Comparison of ENCODE assay signal across 27 mouse cellular contexts in genomic region chrX:169552851-169553250, GRCm38 (mm10).
DNase-seq lines count a peak whose midpoint lies in the region; ATAC-seq and TF ChIP-seq lines count a peak whose summit lies in the region.
"Had no signal": no experiment of that assay in that cellular context is flagged by ENCODE, and none has a peak within 500 bp of the region (broad histone marks: within the 10 kb centered on the region; RNA-seq: fewer than 3 reads in every experiment).

No protein-coding gene starts in this region.

- no peak for TF ChIP-seq CTCF in lung, postnatal 0 days (IDR thresholded peaks at IDR 0.05)
- no peak for TF ChIP-seq CTCF in stomach, postnatal 0 days (IDR thresholded peaks at IDR 0.05; ENCODE audit: low read depth)

- TF ChIP-seq EP300 in lung, postnatal 0 days (IDR thresholded peaks at IDR 0.05), result no peak
- no peak for TF ChIP-seq EP300 in stomach, postnatal 0 days (optimal IDR thresholded peaks at IDR 0.05)

- H3K4me1 ChIP-seq in lung, embryonic 15.5 days, result no peaks in the 10 kb centered on the region
- H3K4me1 ChIP-seq in lung, postnatal 0 days (ENCODE audit: insufficient read depth, low read depth, low read length), result no peaks in the 10 kb centered on the region
- no peaks in the 10 kb centered on the region for H3K4me1 ChIP-seq in stomach, embryonic 14.5 days (ENCODE audit: control insufficient read depth, insufficient read depth, low read length)
- no peaks in the 10 kb centered on the region for H3K4me1 ChIP-seq in stomach, postnatal 0 days (replicated peaks; ENCODE audit: control insufficient read depth, insufficient read depth)
- no peaks in the 10 kb centered on the region for H3K4me1 ChIP-seq in forebrain, embryonic 13.5 days
- H3K4me1 ChIP-seq: embryonic facial prominence, embryonic 15.5 days; forebrain, embryonic 15.5 days; heart, embryonic 10.5 days; heart, embryonic 13.5 days had no signal

- no peak overlapping the region for H3K9ac ChIP-seq in lung, embryonic 15.5 days
- H3K9ac ChIP-seq in lung, postnatal 0 days (replicated peaks; ENCODE audit: low read depth), result no peak overlapping the region
- no peak overlapping the region for H3K9ac ChIP-seq in stomach, embryonic 14.5 days (replicated peaks; ENCODE audit: low read depth, low read length)
- no peak overlapping the region for H3K9ac ChIP-seq in stomach, postnatal 0 days (ENCODE audit: low read length)
- no peak overlapping the region for H3K9ac ChIP-seq in forebrain, embryonic 13.5 days
- H3K9ac ChIP-seq: embryonic facial prominence, embryonic 15.5 days; forebrain, embryonic 15.5 days; heart, embryonic 13.5 days; hindbrain, embryonic 14.5 days had no signal

- peak; percentile 2 to 4 for DNase-seq in frontal cortex, adult 2 months (ENCODE audit: extremely low spot score in 1 of 2, low spot score in 1 of 2)
- DNase-seq in frontal cortex, postnatal 14 days (ENCODE audit: low spot score in 2 of 2), result no peak
- no peak for DNase-seq in lung, postnatal 0 days (ENCODE audit: low spot score)
- no peak for DNase-seq in stomach, postnatal 0 days (ENCODE audit: low spot score)
- peak; percentile 23 for DNase-seq in telencephalon, adult 2 months (ENCODE audit: low read depth, low spot score)
- DNase-seq: adrenal gland, adult 2 months; adrenal gland, postnatal 14 days; cerebellum, adult 11-12 months; cerebellum, adult 8-10 months; cerebellum, postnatal 10 days; cerebellum, postnatal 36 days; embryo, embryonic 11 days; gastrocnemius, postnatal 10 days; gastrocnemius, postnatal 36 days; heart, adult 2 months; heart, postnatal 14 days; heart, postnatal 4 days had no signal

- H3K27me3 ChIP-seq in lung, embryonic 15.5 days, result no peaks in the 10 kb centered on the region; the same call in 1 of the 2 replicates
- no peaks in the 10 kb centered on the region for H3K27me3 ChIP-seq in lung, postnatal 0 days (replicated peaks; ENCODE audit: insufficient read depth, low read length)
- H3K27me3 ChIP-seq in stomach, embryonic 14.5 days (ENCODE audit: control insufficient read depth, insufficient read depth, low read length), result no peaks in the 10 kb centered on the region
- no peaks in the 10 kb centered on the region for H3K27me3 ChIP-seq in stomach, postnatal 0 days (ENCODE audit: control insufficient read depth, insufficient read depth, low read length)
- H3K27me3 ChIP-seq in forebrain, embryonic 13.5 days, result no peaks in the 10 kb centered on the region
- H3K27me3 ChIP-seq: embryonic facial prominence, embryonic 15.5 days; forebrain, embryonic 15.5 days; heart, embryonic 13.5 days had no signal

- no peak overlapping the region for H3K4me2 ChIP-seq in lung, embryonic 15.5 days
- H3K4me2 ChIP-seq in lung, postnatal 0 days (replicated peaks; ENCODE audit: low read depth, low read length), result no peak overlapping the region
- H3K4me2 ChIP-seq in stomach, embryonic 14.5 days (replicated peaks; ENCODE audit: low read depth, low read length), result no peak overlapping the region
- H3K4me2 ChIP-seq in stomach, postnatal 0 days (replicated peaks; ENCODE audit: low read depth), result no peak overlapping the region
- no peak overlapping the region for H3K4me2 ChIP-seq in forebrain, embryonic 13.5 days
- H3K4me2 ChIP-seq: embryonic facial prominence, embryonic 15.5 days; forebrain, embryonic 15.5 days; heart, embryonic 13.5 days; hindbrain, embryonic 14.5 days had no signal

- H3K36me3 ChIP-seq in lung, embryonic 15.5 days, result no peaks in the 10 kb centered on the region
- no peaks in the 10 kb centered on the region for H3K36me3 ChIP-seq in lung, postnatal 0 days (ENCODE audit: insufficient read depth, low read length)
- H3K36me3 ChIP-seq in stomach, embryonic 14.5 days (ENCODE audit: control insufficient read depth, insufficient read depth, low read length), result no peaks in the 10 kb centered on the region
- no peaks in the 10 kb centered on the region for H3K36me3 ChIP-seq in stomach, postnatal 0 days (ENCODE audit: control insufficient read depth, insufficient read depth, low read length)
- no peaks in the 10 kb centered on the region for H3K36me3 ChIP-seq in forebrain, embryonic 13.5 days (ENCODE audit: poor library complexity, severe bottlenecking)
- H3K36me3 ChIP-seq: embryonic facial prominence, embryonic 15.5 days; forebrain, embryonic 15.5 days; heart, embryonic 10.5 days; heart, embryonic 13.5 days had no signal

- ATAC-seq in lung, embryonic 15.5 days (ENCODE audit: borderline replicate concordance, extremely low read depth, low FRiP score, low TSS enrichment), result peak; percentile 49; the same call in 1 of the 2 replicates
- ATAC-seq in lung, postnatal 0 days, result no peak
- ATAC-seq in stomach, embryonic 14.5 days (ENCODE audit: insufficient number of reproducible peaks, insufficient read depth, low FRiP score, low read depth), result no peak
- no peak for ATAC-seq in stomach, postnatal 0 days (ENCODE audit: low FRiP score, low TSS enrichment)
- ATAC-seq in forebrain, embryonic 13.5 days, result no peak
- ATAC-seq: CD4-positive, CD25-positive, alpha-beta regulatory T cell, adult 4 months; forebrain, embryonic 15.5 days; hindbrain, postnatal 0 days had no signal

- no peak overlapping the region for H3K4me3 ChIP-seq in lung, embryonic 15.5 days
- H3K4me3 ChIP-seq in lung, postnatal 0 days (ENCODE audit: low read depth, low read length), result no peak overlapping the region
- no peak overlapping the region for H3K4me3 ChIP-seq in stomach, embryonic 14.5 days (ENCODE audit: low read depth, low read length)
- no peak overlapping the region for H3K4me3 ChIP-seq in stomach, postnatal 0 days (ENCODE audit: low read depth, low read length)
- no peak overlapping the region for H3K4me3 ChIP-seq in forebrain, embryonic 13.5 days
- H3K4me3 ChIP-seq: embryonic facial prominence, embryonic 15.5 days; forebrain, embryonic 15.5 days; heart, adult 2 months; heart, embryonic 10.5 days; heart, embryonic 13.5 days had no signal

- H3K9me3 ChIP-seq in lung, embryonic 15.5 days, result no peaks in the 10 kb centered on the region
- no peaks in the 10 kb centered on the region for H3K9me3 ChIP-seq in lung, postnatal 0 days (ENCODE audit: low read length)
- no peaks in the 10 kb centered on the region for H3K9me3 ChIP-seq in stomach, embryonic 14.5 days (ENCODE audit: control insufficient read depth, low read depth, low read length)
- no peaks in the 10 kb centered on the region for H3K9me3 ChIP-seq in stomach, postnatal 0 days (ENCODE audit: control insufficient read depth, low read length)
- H3K9me3 ChIP-seq in forebrain, embryonic 13.5 days (replicated peaks), result no peaks in the 10 kb centered on the region
- H3K9me3 ChIP-seq: embryonic facial prominence, embryonic 15.5 days; forebrain, embryonic 15.5 days; heart, embryonic 10.5 days; heart, embryonic 13.5 days had no signal

- WGBS in lung, embryonic 15.5 days, result 56% methylated on average over 1 of the region's 1 CpGs
- WGBS in lung, postnatal 0 days, result 36% methylated on average over 1 of the region's 1 CpGs
- WGBS in stomach, embryonic 14.5 days, result 57% methylated on average over 1 of the region's 1 CpGs
- WGBS in stomach, postnatal 0 days, result 57% methylated on average over 1 of the region's 1 CpGs
- WGBS in forebrain, embryonic 13.5 days, result 52% methylated on average over 1 of the region's 1 CpGs

- H3K27ac ChIP-seq in lung, embryonic 15.5 days, result no peak overlapping the region
- H3K27ac ChIP-seq in lung, postnatal 0 days (ENCODE audit: low read length), result no peak overlapping the region
- 0 out of 2 replicates have a peak overlapping the region, but pooled peaks have one; percentile 27 for H3K27ac ChIP-seq in stomach, embryonic 14.5 days (ENCODE audit: low read length)
- H3K27ac ChIP-seq in stomach, postnatal 0 days (replicated peaks), result no peak overlapping the region
- H3K27ac ChIP-seq in forebrain, embryonic 13.5 days, result no peak overlapping the region
- H3K27ac ChIP-seq: embryonic facial prominence, embryonic 15.5 days; forebrain, embryonic 15.5 days; heart, adult 2 months; heart, embryonic 10.5 days; heart, embryonic 13.5 days; hindbrain, embryonic 14.5 days; hindbrain, postnatal 0 days had no signal

Comparison
In these comparisons a context has a peak if more than half of its experiments do, and no peak if none do; other contexts are left out.
1. DNase-seq: peak in frontal cortex, adult 2 months (2 of 2) and telencephalon, adult 2 months (single experiment); none in frontal cortex, postnatal 14 days (0 of 2), lung, postnatal 0 days (single experiment) and stomach, postnatal 0 days (single experiment).